Mouse (Mus musculus) erythroblast, embryonic 14.5 days (primary cell): ENCODE data around the gene Fam69a.

Source experiments
- GATA1 ChIP-seq: IDR thresholded peaks from 2 replicates; pipeline ENCODE4 v1.6.1; 2012; ENCODE audit warnings: low read length, inconsistent platforms, mixed read lengths
- TAL1 ChIP-seq: IDR thresholded peaks from 3 replicates; pipeline ENCODE4 v1.6.1; 2012; ENCODE audit warnings: low read length, inconsistent platforms, mixed read lengths

GRCm38 (mm10) chr5:107874561-107875260, 112.2 kb downstream of the Fam69a start, which contains the start of gene Evi5:
- TF ChIP-seq TAL1 (no peak), GATA1 (no peak)
